Mouse (Mus musculus) T-helper 1 cell (primary cell): ENCODE data around the gene Fkrp.

Experiments
- in situ Hi-C: fragments of 300-600 bp; cut with MboI, MseI; formaldehyde crosslinking; loops from one replicate; pipeline ENCODE4 v1.15.1; 2025; ENCODE audit warnings: high pct_unique_total_duplicates

Gene Fkrp

GRCm38 (mm10) chr7:16816475-16817122 lies at the start of gene Fkrp:
Fkrp (minus strand) TSS chr7:16816732.
- in situ Hi-C loops = no loop called here

- in situ Hi-C loops = no loop called here
Observed at GRCm38 (mm10) chr7:16859902-16860651, 43.5 kb upstream of the Fkrp start.

GRCm38 (mm10) chr7:16858336-16858735 lies 41.8 kb upstream of the Fkrp start:
- in situ Hi-C loops = no loop called here

- in situ Hi-C loops = no loop called here
Observed at GRCm38 (mm10) chr7:16853302-16853831, 36.8 kb upstream of the Fkrp start.

GRCm38 (mm10) chr7:16851636-16852035 lies 35.1 kb upstream of the Fkrp start:
- in situ Hi-C loops = no loop called here

- in situ Hi-C loops = no loop called here
Observed at GRCm38 (mm10) chr7:16848579-16848978, 32.0 kb upstream of the Fkrp start.

- in situ Hi-C loops = no loop called here
Observed at GRCm38 (mm10) chr7:16847507-16847906, 31.0 kb upstream of the Fkrp start.

GRCm38 (mm10) chr7:16846775-16847174 lies 30.2 kb upstream of the Fkrp start:
- in situ Hi-C loops = no loop called here

GRCm38 (mm10) chr7:16845820-16846167 lies 29.3 kb upstream of the Fkrp start:
- in situ Hi-C loops = no loop called here

- in situ Hi-C loops = no loop called here
Observed at GRCm38 (mm10) chr7:16845072-16845819, 28.7 kb upstream of the Fkrp start.

- in situ Hi-C loops = no loop called here
Observed at GRCm38 (mm10) chr7:16844696-16845071, 28.2 kb upstream of the Fkrp start.

- in situ Hi-C loops = no loop called here
Observed at GRCm38 (mm10) chr7:16843441-16844171, 27.1 kb upstream of the Fkrp start.

GRCm38 (mm10) chr7:16842645-16843063 lies 26.1 kb upstream of the Fkrp start, which contains the start of gene Prkd2:
Prkd2 (plus strand) TSS chr7:16842902.
- in situ Hi-C loops = no loop called here

- in situ Hi-C loops = no loop called here
Observed at GRCm38 (mm10) chr7:16841561-16842560, 25.3 kb upstream of the Fkrp start.

- in situ Hi-C loops = no loop called here
Observed at GRCm38 (mm10) chr7:16841078-16841477, 24.5 kb upstream of the Fkrp start.

- in situ Hi-C loops = no loop called here
Observed at GRCm38 (mm10) chr7:16840109-16840491, 23.6 kb upstream of the Fkrp start.

- in situ Hi-C loops = no loop called here
Observed at GRCm38 (mm10) chr7:16839427-16840108, 23.0 kb upstream of the Fkrp start.

GRCm38 (mm10) chr7:16838804-16839426 lies 22.4 kb upstream of the Fkrp start:
- in situ Hi-C loops = no loop called here
